Mouse (Mus musculus): ENCODE measurements at regions not wholly inside any gene's neighbourhood (a gene's known extent, or its start where the extent isn't known, plus 50 kb on each side); places are given as distances from the start of the nearest gene placed in this dataset.

- TF ChIP-seq POLR2A (IDR thresholded peaks at IDR 0.05; ENCODE audit: insufficient read length, low read depth) (no peak), USF1 (IDR thresholded peaks at IDR 0.05; ENCODE audit: low read depth) (no peak), MYOD1 (IDR thresholded peaks at IDR 0.05; ENCODE audit: control insufficient read depth in 1 of 3, insufficient read length in 2 of 3, low read depth in 2 of 3) (no peak), REST (IDR thresholded peaks at IDR 0.05; ENCODE audit: insufficient read depth, insufficient read length) (no peak), SRF (IDR thresholded peaks at IDR 0.05; ENCODE audit: control insufficient read depth, insufficient read length, low read depth) (no peak), POLR2AphosphoS2 (IDR thresholded peaks at IDR 0.05; ENCODE audit: insufficient read length, low read depth) (no peak), E2F4 (IDR thresholded peaks at IDR 0.05; ENCODE audit: insufficient read depth) (no peak), TCF12 (IDR thresholded peaks at IDR 0.05; ENCODE audit: insufficient read depth, poor library complexity, severe bottlenecking) (no peak), CEBPB (IDR thresholded peaks at IDR 0.05; ENCODE audit: insufficient read depth, poor library complexity, severe bottlenecking) (no peak)
Measured at GRCm38 (mm10) chr7:119384670-119385241, 74.3 kb downstream of the Gp2 start.

Measured in myocyte (in vitro differentiated cells).